Mouse (Mus musculus) liver, adult 2 months (tissue): ENCODE data around the gene Syce3.

Source experiments
- CTCF ChIP-seq: fragments of 200-500 bp; IDR thresholded peaks from 2 replicates; pipeline ENCODE4 v1.5.1; 2011; ENCODE audit warnings: low read depth, low read length, control low read depth
- POLR2A ChIP-seq: fragments of 200-500 bp; IDR thresholded peaks from 2 replicates; pipeline ENCODE4 v1.6.1; 2011; ENCODE audit warnings: low read length, control low read depth; ENCODE audit not compliant: insufficient read depth; ENCODE audit errors: extremely low read depth

DNA sequence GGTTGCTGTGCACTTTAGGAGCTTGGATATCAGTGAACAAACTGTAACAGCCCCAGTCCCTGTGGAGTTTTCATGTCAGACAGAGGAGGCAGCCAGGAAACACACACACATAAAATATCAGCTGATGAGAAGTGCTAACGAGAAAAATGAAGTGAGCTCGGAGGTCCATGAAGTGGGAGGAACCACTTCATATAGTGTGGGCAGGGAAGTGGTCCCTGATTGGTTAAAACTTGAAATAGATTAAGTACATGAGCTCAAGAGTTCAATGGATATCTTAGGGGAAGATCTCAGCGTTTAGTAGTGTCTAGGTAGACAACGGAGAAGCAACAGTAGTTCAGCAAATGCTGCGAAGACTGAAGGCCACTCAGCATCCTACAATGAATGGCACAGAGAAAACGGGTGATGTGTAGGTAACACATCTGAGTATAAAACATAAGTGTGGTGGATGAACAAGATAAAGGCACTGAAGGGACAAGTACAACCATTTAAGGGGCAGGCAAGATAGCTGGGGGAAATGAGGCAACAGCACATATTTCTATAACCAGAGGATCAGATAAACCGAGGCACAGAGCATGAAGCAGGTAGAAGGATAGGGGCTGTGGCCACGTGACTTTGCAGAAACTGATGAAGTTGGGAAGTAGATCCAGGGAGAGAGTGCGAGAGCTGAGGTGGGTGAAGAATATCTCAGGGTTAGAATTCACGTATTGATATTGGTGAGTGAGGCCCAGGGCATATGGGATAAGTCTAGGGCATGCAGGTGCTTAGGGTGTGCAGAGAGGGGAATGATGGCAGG is 5.3 kb downstream of the Syce3 start:
- TF ChIP-seq CTCF (no peak), POLR2A (no peak)
